Mouse (Mus musculus) monocyte, adult 2 months (primary cell): ENCODE data around the gene Osgep.
A peak's percentile ranks its signal among the peaks of the same experiment; 100 is the strongest.

Experiments used
- DNase-seq, 2 experiments: peaks; one replicate each; pipeline ENCODE4 v3.0.0; 2022; ENCODE audit warnings: low spot score in 2 of 2, low read depth in 1 of 2

Gene Osgep

GRCm38 (mm10) chr14:50892091-50892490 is 32.6 kb downstream of the Osgep start:
- no peak for DNase-seq

- DNase-seq = no peak
Observed at GRCm38 (mm10) chr14:50891621-50892020, 33.1 kb downstream of the Osgep start.

- no peak for DNase-seq
Observed at GRCm38 (mm10) chr14:50876236-50876950, 48.3 kb downstream of the Osgep start.

- DNase-seq = peak; percentile 11 to 33
Observed at GRCm38 (mm10) chr14:50875591-50876230, 49.0 kb downstream of the Osgep start.

- no peak for DNase-seq
Observed at GRCm38 (mm10) chr14:50875175-50875574, 49.5 kb downstream of the Osgep start.

- DNase-seq = no peak
Observed at GRCm38 (mm10) chr14:50871284-50871683, 53.4 kb downstream of the Osgep start.

GRCm38 (mm10) chr14:50870805-50871143 is 53.9 kb downstream of the Osgep start:
- DNase-seq = no peak

- DNase-seq = peak; percentile 41 to 63
Observed at GRCm38 (mm10) chr14:50869889-50870804, 54.5 kb downstream of the Osgep start, which contains the start of gene Tep1. Tep1 (minus strand) TSS chr14:50870560.

- no peak for DNase-seq
Observed at GRCm38 (mm10) chr14:50868656-50869055, 56.0 kb downstream of the Osgep start.

- DNase-seq = no peak
Observed at GRCm38 (mm10) chr14:50868211-50868610, 56.5 kb downstream of the Osgep start.

GRCm38 (mm10) chr14:50866966-50867365 is 57.7 kb downstream of the Osgep start:
- DNase-seq = no peak

- DNase-seq = peak in 1 of 2 experiments; percentile 7
Observed at GRCm38 (mm10) chr14:50865005-50865404, 59.7 kb downstream of the Osgep start.

- no peak for DNase-seq
Observed at GRCm38 (mm10) chr14:50862641-50863040, 62.1 kb downstream of the Osgep start.
